Mouse (Mus musculus) gastrocnemius, postnatal 25 days (tissue): ENCODE measurements around the gene Lhb. TPM values are rescaled to one million over a fixed set of nuclear protein-coding genes. Genes with fewer than 3 reads are reported as not detected.
"Not testable (repeated sequence)": the region's sequence is repeated elsewhere in the genome, so short reads cannot be mapped to it uniquely, and the experiment has no call there.

Source experiments
- DNase-seq: peaks from one replicate; pipeline ENCODE4 v3.0.0; 2022
- long read RNA-seq, 2 experiments: library from polyadenylated mRNA; stranded (forward); transcript quantifications; one replicate each; pipeline ENCODE4 v2.0.0; 2021
- total RNA-seq, 2 experiments: library from RNA; stranded (reverse); gene quantifications; 1 replicate in 1 of 2; 2 replicates in 1 of 2; pipeline ENCODE4 v1.2.3; 2021

The Lhb gene
- 1 to 10 TPM in 1 of 2 experiments, not detected in 1; 1.6 TPM for total RNA-seq
- long read RNA-seq, experiment 1, result 0 reads
- long read RNA-seq, experiment 2, result 0 reads

DNA sequence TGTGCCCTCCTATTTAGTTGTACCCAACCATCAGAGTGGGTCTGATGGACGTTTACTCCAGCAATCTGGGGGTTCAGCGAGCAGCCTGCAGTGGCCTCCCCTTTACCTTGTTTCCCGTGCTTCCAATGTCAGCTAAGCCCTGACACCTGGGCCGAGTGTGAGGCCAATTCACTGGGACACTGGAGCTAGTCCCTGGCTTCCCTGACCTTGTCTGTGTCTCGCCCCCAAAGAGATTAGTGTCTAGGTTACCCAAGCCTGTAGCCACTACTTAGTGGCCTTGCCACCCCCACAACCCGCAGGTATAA is at the start of gene Lhb:
Gene Lhb (plus strand): TSS at position 206 of the 305 bp plus-strand sequence.
- no peak for DNase-seq

DNA sequence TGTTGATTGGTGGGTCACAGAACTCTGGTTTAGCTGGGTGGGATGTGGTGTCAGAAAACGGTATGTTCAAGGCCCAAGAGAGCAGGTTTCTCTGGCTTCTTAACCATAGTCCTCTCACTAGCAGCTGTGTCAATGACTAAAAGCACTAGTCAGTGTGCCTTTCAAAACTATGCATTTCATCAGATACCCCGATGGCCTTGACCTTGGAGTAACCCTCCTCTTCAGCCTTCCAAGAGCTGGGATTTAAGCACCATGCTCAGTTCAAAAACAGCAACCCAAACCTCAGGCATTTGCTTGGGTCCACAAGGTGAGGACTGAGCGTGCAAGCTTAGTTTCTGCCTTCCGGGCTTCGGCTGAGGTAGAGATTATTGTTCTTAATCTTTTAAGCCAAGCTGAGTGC is 48.2 kb upstream of the Lhb start:
- no peak for DNase-seq

DNA sequence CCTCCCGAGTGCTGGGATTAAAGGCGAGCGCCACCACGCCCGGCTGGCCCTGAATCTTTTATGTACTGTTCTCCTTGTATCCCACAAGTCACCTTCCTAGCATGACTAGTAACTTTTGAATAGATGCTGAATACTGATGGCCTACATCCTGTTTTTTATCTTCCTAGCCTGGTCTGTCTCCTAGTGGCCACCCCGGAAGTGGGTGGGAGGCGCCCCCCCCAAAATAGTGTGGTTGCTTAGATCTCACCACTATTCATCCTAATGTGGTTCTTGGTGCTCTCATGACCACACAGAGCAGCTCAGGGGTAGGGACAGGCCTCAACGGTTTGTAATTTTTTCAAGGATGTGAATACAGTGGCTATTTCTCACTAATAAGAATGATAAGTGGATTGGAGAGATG is 46.0 kb upstream of the Lhb start:
- DNase-seq, result no peak

GRCm38 (mm10) chr7:45376057-45376456 is 44.6 kb upstream of the Lhb start:
- DNase-seq, result no peak

GRCm38 (mm10) chr7:45386077-45386476 is 34.5 kb upstream of the Lhb start:
- no peak for DNase-seq

DNA sequence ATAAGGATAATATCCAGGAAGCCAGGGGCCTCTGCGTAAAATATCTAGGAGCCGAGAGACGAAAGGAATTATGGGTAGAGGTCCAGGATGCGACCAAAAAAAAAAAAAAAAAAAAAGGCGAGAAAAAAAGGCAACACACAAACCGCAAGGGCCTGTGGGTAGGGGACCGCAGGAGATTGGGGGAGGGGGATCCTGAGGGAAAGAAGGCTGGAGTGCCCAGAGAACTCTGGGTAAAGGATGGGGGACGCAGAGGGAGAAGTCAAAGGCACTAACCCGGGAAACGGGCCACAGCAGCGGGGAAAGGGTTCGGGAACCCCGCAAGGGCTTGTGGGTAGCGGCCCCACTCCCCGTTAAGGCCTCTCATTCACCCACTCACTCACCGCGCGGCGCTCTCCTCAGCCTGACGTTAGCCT is 25.5 kb upstream of the Lhb start:
- no peak for DNase-seq

DNA sequence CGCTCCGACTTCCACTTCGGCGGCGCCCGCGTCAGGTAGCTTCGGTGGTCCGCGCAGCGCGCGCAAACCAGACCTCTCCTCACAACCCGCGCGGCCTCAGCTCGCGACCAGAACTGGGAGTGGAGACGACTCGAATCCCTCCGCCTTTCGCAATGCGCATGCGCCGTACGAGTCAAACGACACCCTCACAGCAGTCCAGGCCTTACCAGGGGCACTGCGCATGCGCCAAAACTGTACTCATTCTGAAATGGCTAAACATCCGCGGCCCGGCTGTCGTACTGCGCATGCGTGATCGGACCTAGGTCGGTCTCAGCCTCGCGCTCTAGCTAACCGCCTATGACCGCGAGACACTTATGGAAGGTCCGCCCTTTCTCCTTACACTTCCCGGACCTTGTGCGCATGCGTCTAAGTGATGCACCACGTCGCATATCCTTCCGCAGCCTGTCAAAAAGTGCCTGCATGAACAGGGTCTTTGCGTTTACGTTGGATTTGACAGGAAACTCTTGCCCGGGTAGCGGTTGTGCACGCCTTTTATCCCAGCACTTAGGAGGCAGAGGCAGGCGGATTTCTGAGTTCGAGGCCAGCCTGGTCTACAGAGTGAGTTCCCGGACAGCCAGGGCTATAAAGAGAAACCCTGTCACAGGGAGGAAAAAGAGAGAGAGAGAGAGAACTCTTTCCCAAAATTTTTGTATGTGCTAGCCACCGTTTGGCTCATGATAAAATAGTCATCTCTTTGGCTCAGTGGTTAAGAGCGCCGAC is 24.9 kb upstream of the Lhb start, which contains the start of gene Snrnp70:
Gene Snrnp70 (minus strand): TSS at position 165 of the 759 bp plus-strand sequence.
- peak; percentile 100 for DNase-seq

DNA sequence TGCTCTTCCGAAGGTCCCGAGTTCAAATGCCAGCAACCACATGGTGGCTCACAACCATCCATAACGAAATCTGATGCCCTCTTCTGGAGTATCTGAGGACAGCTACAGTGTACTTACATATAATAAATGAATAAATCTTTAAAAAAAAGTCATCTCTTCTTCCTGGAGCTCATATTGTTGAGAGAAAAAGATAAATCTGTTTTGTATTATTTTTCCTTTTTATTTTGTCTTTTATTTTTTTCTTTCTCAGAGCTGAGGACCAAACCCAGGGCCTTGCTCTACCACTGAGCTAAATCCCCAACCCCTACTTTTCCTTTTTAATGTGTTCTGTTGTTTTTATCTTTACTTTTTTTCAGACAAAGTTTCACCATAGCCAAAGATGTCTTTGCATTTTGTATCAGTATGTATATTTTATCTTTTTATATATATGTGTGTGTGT is 24.3 kb upstream of the Lhb start:
- DNase-seq, result not testable (repeated sequence)

DNA sequence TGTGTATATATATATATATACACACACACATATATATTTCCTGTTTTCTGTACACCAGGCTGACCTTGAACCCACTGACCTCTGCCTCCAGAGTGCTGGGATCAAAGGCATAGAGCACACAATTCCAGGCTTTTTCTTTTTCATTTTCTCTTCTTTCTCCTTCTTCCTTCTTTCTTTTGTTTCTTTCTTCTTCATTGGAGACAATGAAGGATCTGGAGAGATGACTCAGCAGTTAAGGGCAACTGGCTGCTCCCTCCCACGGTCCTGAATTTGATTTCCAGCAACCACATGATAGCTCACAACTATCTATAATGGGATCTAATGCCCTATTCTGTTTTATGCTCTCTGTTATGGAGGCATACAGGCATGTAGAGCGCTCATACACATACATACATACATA is 23.8 kb upstream of the Lhb start:
- no peak for DNase-seq

- DNase-seq, result no peak
Observed at GRCm38 (mm10) chr7:45401521-45402085, 19.0 kb upstream of the Lhb start.

DNA sequence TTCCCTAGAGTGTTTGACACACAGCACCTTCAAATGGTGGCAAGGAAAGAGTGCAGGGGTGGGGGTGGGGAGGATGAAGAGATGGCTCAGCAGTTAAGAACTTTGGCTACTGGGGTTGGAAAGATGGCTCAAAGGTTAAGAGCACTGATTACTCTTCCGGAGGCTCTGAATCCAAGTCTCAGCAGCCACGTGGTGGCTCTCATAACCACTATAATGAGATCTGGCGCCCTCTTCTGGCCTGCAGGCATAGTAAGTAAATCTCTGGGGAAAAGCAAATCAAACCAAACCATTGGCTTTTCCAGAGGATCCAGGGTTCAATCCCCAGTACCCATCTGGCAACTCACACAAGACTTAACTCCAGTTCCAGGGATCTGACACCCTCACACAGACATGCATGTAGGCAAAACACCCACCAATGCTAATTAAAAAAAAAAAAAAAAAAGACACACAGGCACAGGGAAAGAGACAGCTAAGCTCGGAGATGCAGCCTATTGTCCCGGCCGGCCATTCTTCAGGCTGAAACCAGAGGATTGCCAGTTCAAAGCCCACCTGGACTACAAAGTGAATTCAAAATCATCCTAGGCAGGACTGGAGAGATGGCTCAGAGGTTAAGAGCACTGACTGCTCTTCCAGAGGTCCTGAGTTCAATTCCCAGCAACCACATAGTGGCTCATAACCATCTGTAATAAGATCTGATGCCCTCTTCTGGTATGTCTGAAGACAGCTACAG is 16.9 kb upstream of the Lhb start:
- DNase-seq, result no peak

- DNase-seq, result peak; percentile 77
Observed at GRCm38 (mm10) chr7:45405091-45406075, 15.2 kb upstream of the Lhb start, which contains the start of gene Kcna7. Gene Kcna7 (plus strand): TSS chr7:45405653.

DNA sequence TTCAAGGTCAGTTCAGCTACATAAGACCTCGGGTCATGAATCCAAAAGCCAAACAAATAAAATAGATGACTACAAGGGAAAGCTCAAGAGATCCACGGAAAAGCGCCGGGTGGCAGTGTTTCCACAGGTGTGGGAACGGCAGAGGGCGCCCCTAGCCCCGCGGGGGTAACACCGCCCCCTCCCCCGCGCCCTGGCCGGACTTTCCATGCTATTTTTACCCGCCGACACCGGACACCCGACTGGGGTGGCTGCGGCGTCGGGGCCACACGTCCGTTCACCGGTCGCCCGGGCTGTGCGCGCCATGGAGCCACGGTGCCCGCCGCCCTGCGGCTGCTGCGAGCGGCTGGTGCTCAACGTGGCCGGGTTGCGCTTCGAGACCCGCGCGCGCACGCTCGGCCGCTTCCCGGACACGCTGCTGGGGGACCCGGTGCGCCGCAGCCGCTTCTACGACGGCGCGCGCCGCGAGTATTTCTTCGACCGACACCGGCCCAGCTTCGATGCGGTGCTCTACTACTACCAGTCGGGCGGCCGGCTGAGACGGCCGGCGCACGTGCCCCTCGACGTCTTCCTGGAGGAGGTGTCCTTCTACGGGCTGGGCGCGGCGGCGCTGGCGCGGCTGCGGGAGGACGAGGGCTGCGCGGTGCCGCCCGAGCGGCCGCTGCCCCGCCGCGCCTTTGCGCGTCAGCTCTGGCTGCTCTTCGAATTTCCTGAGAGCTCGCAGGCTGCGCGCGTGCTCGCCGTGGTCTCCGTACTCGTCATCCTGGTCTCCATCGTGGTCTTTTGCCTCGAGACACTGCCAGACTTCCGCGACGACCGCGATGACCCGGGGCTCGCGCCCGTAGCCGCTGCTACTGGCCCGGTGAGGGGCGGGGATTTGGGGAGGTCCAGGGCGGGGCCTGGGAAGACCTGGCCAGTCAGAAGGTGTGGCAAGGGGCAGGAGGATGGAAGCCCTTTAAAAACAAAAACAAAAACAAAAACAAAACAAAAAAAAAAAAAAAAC is 14.2 kb upstream of the Lhb start:
- peak; percentile 82 for DNase-seq

DNA sequence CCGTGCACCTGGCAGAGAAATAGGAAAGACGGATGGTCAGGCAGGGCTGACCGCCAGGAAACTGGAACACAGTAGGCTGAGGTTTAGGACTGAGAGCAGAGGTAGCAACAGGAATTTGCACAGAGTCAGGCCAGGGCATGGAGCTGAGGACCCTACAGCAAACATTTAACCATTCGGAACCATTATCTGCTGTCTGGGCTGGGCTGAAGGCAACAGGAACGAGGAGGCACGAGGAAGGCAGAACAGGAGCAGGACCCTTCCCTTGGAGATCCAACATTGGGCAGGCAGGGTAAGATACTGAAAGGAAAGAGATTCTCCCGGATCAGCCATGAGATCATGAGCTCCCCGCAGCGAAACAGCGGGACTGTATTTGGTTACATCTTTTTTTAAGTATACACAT is 12.8 kb upstream of the Lhb start:
- no peak for DNase-seq

DNA sequence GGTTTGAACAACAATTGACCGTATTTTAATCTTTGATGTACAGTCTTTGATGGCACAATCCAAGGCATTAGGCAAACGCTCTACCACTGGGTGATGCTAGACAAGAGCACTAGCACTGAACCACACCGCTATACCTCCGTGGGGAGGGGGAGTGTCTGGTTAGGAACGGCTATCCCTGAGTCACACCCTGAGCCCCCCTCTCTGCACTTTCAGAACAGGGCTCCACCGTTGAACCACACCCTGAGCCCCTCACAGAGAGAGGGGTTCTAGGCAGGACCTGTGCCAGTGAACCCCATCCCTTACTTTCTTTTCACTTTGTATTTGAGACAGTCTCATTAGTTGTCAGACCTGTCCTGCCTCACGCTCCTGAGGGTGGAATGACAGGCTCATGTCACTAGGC is 12.3 kb upstream of the Lhb start:
- DNase-seq, result no peak

GRCm38 (mm10) chr7:45408949-45409348 is 11.7 kb upstream of the Lhb start:
- no peak for DNase-seq

DNA sequence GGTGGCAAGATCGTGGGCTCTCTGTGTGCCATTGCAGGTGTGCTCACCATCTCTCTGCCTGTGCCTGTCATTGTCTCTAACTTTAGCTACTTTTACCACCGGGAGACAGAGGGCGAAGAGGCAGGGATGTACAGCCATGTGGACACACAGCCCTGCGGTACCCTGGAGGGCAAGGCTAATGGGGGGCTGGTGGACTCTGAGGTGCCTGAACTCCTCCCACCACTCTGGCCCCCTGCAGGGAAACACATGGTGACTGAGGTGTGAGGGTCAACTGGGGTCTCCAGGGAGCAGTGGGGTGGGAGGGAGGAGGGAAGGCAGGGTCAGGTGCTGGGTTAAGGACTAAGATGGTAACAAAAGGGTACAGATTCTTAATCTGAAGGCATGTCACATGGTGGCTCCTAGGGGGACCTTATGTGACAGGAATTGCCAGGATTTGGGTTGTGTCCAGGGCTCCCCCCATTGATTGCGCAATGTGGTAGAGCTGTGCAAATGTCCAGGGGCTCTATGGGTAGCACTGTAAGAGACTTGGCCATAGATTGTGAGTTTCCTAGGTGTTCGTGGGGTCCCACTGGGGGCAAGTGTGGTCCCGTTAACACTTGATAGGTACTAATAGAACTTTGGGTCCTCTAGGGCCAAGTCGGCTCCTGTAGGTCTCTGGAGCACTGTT is 11.0 kb upstream of the Lhb start:
- DNase-seq, result no peak

- peak; percentile 78 for DNase-seq
Observed at GRCm38 (mm10) chr7:45412421-45412820, 8.2 kb upstream of the Lhb start.

GRCm38 (mm10) chr7:45413113-45413863 is 7.3 kb upstream of the Lhb start, which contains the start of gene Ntf5:
Gene Ntf5 (plus strand): TSS chr7:45413695.
- DNase-seq, result peak; percentile 64
